Mouse (Mus musculus) neural tube, embryonic 15.5 days (tissue): ENCODE data around the gene Dusp2. TPM values are rescaled to one million over a fixed set of nuclear protein-coding genes. Genes with fewer than 3 reads are reported as not detected.

ENCODE experiments used
- ATAC-seq: fragments of 200-750 bp; cut with Nextera tagmentation; 2 replicates; pipeline ENCODE4 v1.8.0; 2017; ENCODE audit warnings: mild to moderate bottlenecking, moderate TSS enrichment, moderate library complexity; ENCODE audit not compliant: low FRiP score
- H3K27ac ChIP-seq: fragments of 300-500 bp; sonication (generic); replicated peaks from 2 replicates; pipeline ENCODE4 v1.5.1; 2015; ENCODE audit warnings: mild to moderate bottlenecking, inconsistent platforms
- H3K27me3 ChIP-seq: fragments of 300-500 bp; sonication (generic); replicated peaks from 2 replicates; pipeline ENCODE4 v1.6.1; 2015; ENCODE audit warnings: inconsistent platforms
- H3K36me3 ChIP-seq: fragments of 300-500 bp; sonication (generic); 2 replicates; pipeline ENCODE4 v1.6.1; 2015; ENCODE audit warnings: inconsistent platforms
- H3K4me1 ChIP-seq: fragments of 300-500 bp; sonication (generic); 2 replicates; pipeline ENCODE4 v1.6.1; 2015; ENCODE audit warnings: inconsistent platforms
- H3K4me2 ChIP-seq: fragments of 300-500 bp; sonication (generic); 2 replicates; pipeline ENCODE4 v1.6.1; 2015; ENCODE audit warnings: inconsistent platforms, mild to moderate bottlenecking, moderate library complexity
- H3K4me3 ChIP-seq: fragments of 300-500 bp; sonication (generic); replicated peaks from 2 replicates; pipeline ENCODE4 v1.5.1; 2015; ENCODE audit warnings: mild to moderate bottlenecking, inconsistent platforms
- H3K9ac ChIP-seq: fragments of 300-500 bp; sonication (generic); replicated peaks from 2 replicates; pipeline ENCODE4 v1.6.1; 2015; ENCODE audit warnings: mild to moderate bottlenecking, inconsistent platforms
- H3K9me3 ChIP-seq: fragments of 300-500 bp; sonication (generic); replicated peaks from 2 replicates; pipeline ENCODE4 v1.6.1; 2016; ENCODE audit warnings: inconsistent platforms
- WGBS: fragments of 180-500 bp; shearing (Covaris S2); methylation state at CpG from one replicate; pipeline ENCODE4 v1.1.7; 2015; ENCODE audit warnings: mixed read lengths; 5-methylcytosine and 5-hydroxymethylcytosine counted together
- polyA plus RNA-seq: library from polyadenylated mRNA; unstranded; fragments of >200 nt; fragmentation: Nextera tagmentation; extraction: Ambion mirVana; gene quantifications from 2 replicates; pipeline ENCODE4 v1.2.1, GENCODE M21; 2015

The Dusp2 gene
- polyA plus RNA-seq, 1 experiment from 2014 or later, result 18.2 TPM

GRCm38 (mm10) chr2:127387521-127387920 lies 51.6 kb downstream of the Dusp2 start:
- WGBS, result 87% methylated on average over 2 of the region's 2 CpGs
- no peak for ATAC-seq
- Histone ChIP-seq H3K4me3 (no peak overlapping the region), H3K9me3 (no peaks in the 10 kb centered on the region), H3K36me3 (no peaks in the 10 kb centered on the region), H3K27ac (no peak overlapping the region), H3K27me3 (no peaks in the 10 kb centered on the region), H3K4me1 (no peaks in the 10 kb centered on the region), H3K9ac (no peak overlapping the region), H3K4me2 (no peak overlapping the region)

Other genes starting within 250 kb of the Dusp2 start
- gene Ncaph, start 202.2 kb upstream of the Dusp2 start, polyA plus RNA-seq, result 10.2 and 26.5 TPM in 2 replicates
- 12.1 and 14.8 TPM in 2 replicates for gene Itpripl1, start 192.7 kb upstream of the Dusp2 start, polyA plus RNA-seq
- 0.64 and 0.92 TPM in 2 replicates for gene 1810024B03Rik, start 127.9 kb upstream of the Dusp2 start, polyA plus RNA-seq
- 40.0 and 45.6 TPM in 2 replicates for gene Snrnp200, start 127.8 kb upstream of the Dusp2 start, polyA plus RNA-seq
- 64.6 and 68.5 TPM in 2 replicates for gene Ciao1, start 88.3 kb upstream of the Dusp2 start, polyA plus RNA-seq
- gene Tmem127, start 88.3 kb upstream of the Dusp2 start, polyA plus RNA-seq, result 53.8 and 55.6 TPM in 2 replicates
- gene Stard7, start 65.9 kb upstream of the Dusp2 start, polyA plus RNA-seq, result 79.6 and 83.2 TPM in 2 replicates
- gene Astl, start 2.5 kb downstream of the Dusp2 start, polyA plus RNA-seq, result not detected in 2 replicates
- gene Adra2b, start 27.0 kb downstream of the Dusp2 start, polyA plus RNA-seq, result 0.60 and 0.72 TPM in 2 replicates
- 0.05 and 0.32 TPM in 2 replicates for gene Gpat2, start 89.0 kb downstream of the Dusp2 start, polyA plus RNA-seq
- 31.2 and 36.4 TPM in 2 replicates for gene Fahd2a, start 108.4 kb downstream of the Dusp2 start, polyA plus RNA-seq
- gene Kcnip3, start 185.9 kb downstream of the Dusp2 start, polyA plus RNA-seq, result 6.5 and 9.3 TPM in 2 replicates
- gene Prom2, start 205.3 kb downstream of the Dusp2 start, polyA plus RNA-seq, result 0.06 and 0.50 TPM in 2 replicates